Comparison of ENCODE assay signal across 14 mouse cellular contexts in the genomic region with DNA sequence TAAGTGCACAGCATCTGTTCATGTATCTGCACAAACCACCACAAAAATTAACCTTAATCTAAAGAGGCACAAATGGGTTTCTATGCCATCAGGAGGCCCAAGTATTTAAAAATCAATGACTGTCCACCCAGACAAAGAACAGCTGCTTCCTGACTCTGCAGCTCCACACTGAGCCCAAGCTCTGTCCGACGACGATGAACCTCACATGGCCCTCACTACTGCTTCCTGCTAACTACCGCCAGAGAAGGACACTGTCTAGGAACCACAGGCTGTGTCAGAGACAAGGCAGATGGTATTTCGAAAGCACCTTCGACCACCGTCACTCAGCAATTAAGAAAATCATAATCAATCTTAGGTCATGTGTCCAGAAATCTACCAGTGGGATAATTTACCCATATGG. TPM values are rescaled to one million over a fixed set of nuclear protein-coding genes. Genes with fewer than 3 reads are reported as not detected.
A peak's percentile ranks its signal among the peaks of the same experiment; 100 is the strongest.
DNase-seq lines count a peak whose midpoint lies in the region; ATAC-seq lines count a peak whose summit lies in the region.
"Had no signal": no experiment of that assay in that cellular context is flagged by ENCODE, and none has a peak within 500 bp of the region (broad histone marks: within the 10 kb centered on the region; RNA-seq: fewer than 3 reads in every experiment).

No protein-coding gene starts in this region.

- no peak overlapping the region for H3K4me3 ChIP-seq in heart, embryonic 11.5 days (ENCODE audit: low read depth, low read length)
- H3K4me3 ChIP-seq in kidney, embryonic 16.5 days (ENCODE audit: low read length) = no peak overlapping the region
- H3K4me3 ChIP-seq: hindbrain, embryonic 15.5 days; limb, embryonic 13.5 days had no signal

- ATAC-seq in heart, embryonic 11.5 days (replicated peaks; ENCODE audit: insufficient number of reproducible peaks, low FRiP score, low TSS enrichment) = no peak; the same call in 1 of the 2 replicates
- peak; percentile 71; the same call in 1 of the 2 replicates for ATAC-seq in kidney, embryonic 16.5 days (ENCODE audit: low FRiP score, low TSS enrichment)
- ATAC-seq in granulocyte monocyte progenitor cell, adult 5-6 weeks (replicated peaks; ENCODE audit: poor library complexity, severe bottlenecking) = peak; percentile 63
- ATAC-seq: forebrain, embryonic 16.5 days had no signal

- H3K9me3 ChIP-seq in heart, embryonic 11.5 days (replicated peaks; ENCODE audit: control insufficient read depth, low read length) = no peaks in the 10 kb centered on the region
- no peaks in the 10 kb centered on the region for H3K9me3 ChIP-seq in kidney, embryonic 16.5 days (ENCODE audit: low read length)
- H3K9me3 ChIP-seq: hindbrain, embryonic 15.5 days; limb, embryonic 13.5 days had no signal

- intact Hi-C loops in heart, postnatal 14 days (cut with DNase I) = no loop called here

- no peaks in the 10 kb centered on the region for H3K36me3 ChIP-seq in heart, embryonic 11.5 days (ENCODE audit: control insufficient read depth, insufficient read depth, low read length)
- H3K36me3 ChIP-seq in kidney, embryonic 16.5 days (ENCODE audit: insufficient read depth, low read length) = no peaks in the 10 kb centered on the region
- H3K36me3 ChIP-seq: hindbrain, embryonic 15.5 days; limb, embryonic 13.5 days had no signal

- WGBS in heart, embryonic 11.5 days (ENCODE audit: insufficient replicate concordance) = 31% methylated on average over 7 of the region's 7 CpGs
- 35% methylated on average over 7 of the region's 7 CpGs for WGBS in kidney, embryonic 16.5 days

- H3K4me1 ChIP-seq in heart, embryonic 11.5 days (ENCODE audit: control insufficient read depth, insufficient read depth, low read length) = peaks cover 18% of the 10 kb centered on the region
- H3K4me1 ChIP-seq in kidney, embryonic 16.5 days (ENCODE audit: insufficient read depth, low read length) = peaks cover 19% of the 10 kb centered on the region

- H3K27ac ChIP-seq in heart, embryonic 11.5 days (ENCODE audit: low read depth, low read length) = peak overlapping the region; percentile 38; the same call in 1 of the 2 replicates
- H3K27ac ChIP-seq in kidney, embryonic 16.5 days (ENCODE audit: low read length) = no peak overlapping the region
- H3K27ac ChIP-seq: hindbrain, embryonic 15.5 days; limb, embryonic 13.5 days had no signal

- H3K4me2 ChIP-seq in heart, embryonic 11.5 days = no peak overlapping the region
- no peak overlapping the region for H3K4me2 ChIP-seq in kidney, embryonic 16.5 days (replicated peaks; ENCODE audit: low read depth, low read length)
- H3K4me2 ChIP-seq: hindbrain, embryonic 15.5 days; limb, embryonic 13.5 days had no signal

- DNase-seq in heart, postnatal 14 days = no peak
- DNase-seq in kidney, adult 8-10 months = no peak
- peak; percentile 39 for DNase-seq in mesoderm, embryonic 11.5 days (ENCODE audit: low read depth, low spot score)
- DNase-seq in layer of hippocampus, postnatal 14 days (ENCODE audit: low spot score in 2 of 2) = no peak
- DNase-seq in layer of hippocampus, postnatal 25 days (ENCODE audit: extremely low spot score in 1 of 2, low spot score in 1 of 2) = no peak
- DNase-seq: adrenal gland, adult 2 months; cerebellum, adult 18-20 months had no signal

- H3K9ac ChIP-seq in heart, embryonic 11.5 days (ENCODE audit: low read depth, low read length) = no peak overlapping the region
- no peak overlapping the region for H3K9ac ChIP-seq in kidney, embryonic 16.5 days (replicated peaks; ENCODE audit: low read length)
- H3K9ac ChIP-seq: hindbrain, embryonic 15.5 days; limb, embryonic 13.5 days had no signal

- H3K27me3 ChIP-seq in heart, embryonic 11.5 days (ENCODE audit: control insufficient read depth, insufficient read depth, low read length) = no peaks in the 10 kb centered on the region
- no peaks in the 10 kb centered on the region for H3K27me3 ChIP-seq in kidney, embryonic 16.5 days (ENCODE audit: insufficient read depth, low read length)
- H3K27me3 ChIP-seq: hindbrain, embryonic 15.5 days; limb, embryonic 13.5 days had no signal

RNA-seq across cellular contexts. Expression of a gene that starts 29.8 kb away (rescaled TPM):
- 22.6 and 24.5 TPM in 2 replicates for polyA plus RNA-seq in heart, embryonic 11.5 days (2014; fragmentation: Nextera tagmentation; extraction: Ambion mirVana)
- total RNA-seq in heart, postnatal 14 days (2021) = 10 to 100 TPM; 23.6 to 24.8 TPM
- 26.9 and 32.4 TPM in 2 replicates for polyA plus RNA-seq in kidney, embryonic 16.5 days (2015; fragmentation: Nextera tagmentation; extraction: Ambion mirVana)
- not detected in 2 replicates for total RNA-seq in granulocyte monocyte progenitor cell, adult 5-6 weeks (2014; fragmentation: Nextera tagmentation)
- not detected in 2 replicates for total RNA-seq in granulocyte monocyte progenitor cell, adult 5-6 weeks (2017)
- total RNA-seq in layer of hippocampus, postnatal 14 days (2021) = 10 to 100 TPM in 1 of 2 experiments, 1 to 10 TPM in 1; 8.7 to 12.2 TPM
- total RNA-seq in layer of hippocampus, postnatal 25 days (2021) = 1 to 10 TPM; 6.9 to 7.2 TPM
- total RNA-seq: common myeloid progenitor, adult 5-6 weeks had no signal

Comparison
In these comparisons a context has a peak if more than half of its experiments do, and no peak if none do; other contexts are left out.
1. RNA of a gene that starts 29.8 kb away (total RNA-seq): 23.6 to 24.8 TPM in heart, postnatal 14 days, 8.7 to 12.2 TPM in layer of hippocampus, postnatal 14 days and 6.9 to 7.2 TPM in layer of hippocampus, postnatal 25 days; not detected in granulocyte monocyte progenitor cell, adult 5-6 weeks; every median in the first group is over 4 times any median in the second.